Mouse (Mus musculus) spleen, adult 2 months (tissue): ENCODE results near the gene Hoxa9.

Source experiments
- CTCF ChIP-seq: fragments of 200-500 bp; IDR thresholded peaks from 2 replicates; pipeline ENCODE4 v1.5.1; 2011; ENCODE audit warnings: mild to moderate bottlenecking, inconsistent platforms; ENCODE audit not compliant: insufficient read depth, insufficient read length, insufficient replicate concordance; ENCODE audit errors: extremely low read depth
- POLR2A ChIP-seq: fragments of 200-500 bp; IDR thresholded peaks from 2 replicates; pipeline ENCODE4 v1.6.1; 2011; ENCODE audit warnings: low read depth, low read length, inconsistent platforms

- TF ChIP-seq CTCF (no peak), POLR2A (no peak)
Measured at GRCm38 (mm10) chr6:52208868-52209684, 21.8 kb downstream of the Hoxa9 start.
